Mouse (Mus musculus): ENCODE results near the gene Plcg2. TPM values are rescaled to one million over a fixed set of nuclear protein-coding genes. Genes with fewer than 3 reads are reported as not detected.

Gene Plcg2
- polyA plus RNA-seq, 1 experiment from 2014 or later: 1.2 TPM

DNA sequence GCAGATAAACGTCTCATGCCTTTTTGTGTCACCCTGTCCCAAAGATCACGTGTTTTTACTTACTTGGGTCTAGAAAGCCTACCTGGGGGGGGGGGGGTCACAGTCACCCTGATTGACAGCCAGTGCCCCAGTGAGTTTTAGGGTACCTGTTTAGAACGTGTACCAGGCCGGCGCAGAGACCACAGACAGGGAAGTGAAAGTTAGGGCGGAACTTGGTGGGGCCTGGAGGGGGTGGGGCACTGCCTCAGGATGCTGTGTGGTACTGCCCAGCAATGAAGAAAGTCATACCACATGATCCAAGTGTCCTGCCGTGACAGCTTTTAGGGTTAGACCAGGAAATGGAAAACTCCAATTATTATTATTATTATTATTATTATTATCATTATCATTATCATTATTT lies 22.3 kb upstream of the Plcg2 start:
- Histone ChIP-seq H3K9me3 (ENCODE audit: control insufficient read depth, low read length) (no peaks in the 10 kb centered on the region; the same call in 1 of the 2 replicates), H3K4me1 (ENCODE audit: control insufficient read depth, insufficient read depth, low read length) (0 out of 2 replicates have a peak, but pooled peaks cover 2% of the 10 kb centered on the region), H3K27ac (replicated peaks; ENCODE audit: low read depth, low read length) (no peak overlapping the region), H3K36me3 (ENCODE audit: control insufficient read depth, insufficient read depth, low read length) (no peaks in the 10 kb centered on the region), H3K9ac (replicated peaks; ENCODE audit: low read length) (no peak overlapping the region), H3K4me2 (ENCODE audit: low read length) (no peak overlapping the region), H3K27me3 (ENCODE audit: control insufficient read depth, insufficient read depth, low read length) (no peaks in the 10 kb centered on the region), H3K4me3 (replicated peaks; ENCODE audit: low read depth, low read length) (no peak overlapping the region)
- ATAC-seq (ENCODE audit: low FRiP score, low TSS enrichment) (no peak), DNase-seq (no peak)
- WGBS: 77% methylated on average over 7 of the region's 7 CpGs

DNA sequence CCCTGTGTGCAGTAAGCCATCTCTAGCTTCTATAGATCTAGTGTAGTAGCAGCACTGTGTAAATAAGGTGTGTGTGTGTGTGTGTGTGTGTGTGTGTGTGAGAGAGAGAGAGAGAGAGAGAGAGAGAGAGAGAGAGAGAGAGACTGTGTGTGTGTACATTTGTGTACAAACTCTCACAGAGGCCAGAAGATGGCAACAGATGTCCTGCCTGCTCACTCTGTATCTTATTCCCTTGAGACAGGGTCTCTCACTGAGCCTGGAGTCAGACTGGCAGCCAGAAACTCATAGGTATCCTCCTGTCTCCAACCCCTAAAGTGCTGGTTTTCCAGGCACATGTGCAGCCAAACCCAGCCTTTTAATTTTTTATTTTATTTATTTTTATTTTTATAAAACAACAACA lies 20.0 kb upstream of the Plcg2 start:
- no peak overlapping the region for H3K27ac ChIP-seq (replicated peaks; ENCODE audit: low read depth, low read length)
- no peaks in the 10 kb centered on the region for H3K36me3 ChIP-seq (ENCODE audit: control insufficient read depth, insufficient read depth, low read length)
- H3K4me2 ChIP-seq (ENCODE audit: low read length): no peak overlapping the region
- ATAC-seq (ENCODE audit: low FRiP score, low TSS enrichment) (no peak), DNase-seq (no peak)
- H3K9ac ChIP-seq (replicated peaks; ENCODE audit: low read length): no peak overlapping the region
- no peaks in the 10 kb centered on the region for H3K27me3 ChIP-seq (ENCODE audit: control insufficient read depth, insufficient read depth, low read length)
- H3K4me3 ChIP-seq (replicated peaks; ENCODE audit: low read depth, low read length): no peak overlapping the region
- no peaks in the 10 kb centered on the region for H3K4me1 ChIP-seq (ENCODE audit: control insufficient read depth, insufficient read depth, low read length)
- H3K9me3 ChIP-seq (ENCODE audit: control insufficient read depth, low read length): no peaks in the 10 kb centered on the region

- no peak overlapping the region for H3K4me3 ChIP-seq (replicated peaks; ENCODE audit: low read depth, low read length)
- H3K27ac ChIP-seq (replicated peaks; ENCODE audit: low read depth, low read length): no peak overlapping the region
- ATAC-seq (ENCODE audit: low FRiP score, low TSS enrichment) (no peak), DNase-seq (no peak)
- no peak overlapping the region for H3K9ac ChIP-seq (replicated peaks; ENCODE audit: low read length)
- no peaks in the 10 kb centered on the region for H3K9me3 ChIP-seq (ENCODE audit: control insufficient read depth, low read length)
- H3K4me2 ChIP-seq (ENCODE audit: low read length): no peak overlapping the region
- no peaks in the 10 kb centered on the region for H3K4me1 ChIP-seq (ENCODE audit: control insufficient read depth, insufficient read depth, low read length)
- no peaks in the 10 kb centered on the region for H3K36me3 ChIP-seq (ENCODE audit: control insufficient read depth, insufficient read depth, low read length)
- WGBS: 95% methylated on average over 9 of the region's 9 CpGs
- no peaks in the 10 kb centered on the region for H3K27me3 ChIP-seq (ENCODE audit: control insufficient read depth, insufficient read depth, low read length)
Measured at GRCm38 (mm10) chr8:117479996-117480395, 18.1 kb upstream of the Plcg2 start.

- DNase-seq (no peak), ATAC-seq (ENCODE audit: low FRiP score, low TSS enrichment) (no peak)
- Histone ChIP-seq H3K9me3 (ENCODE audit: control insufficient read depth, low read length) (no peaks in the 10 kb centered on the region), H3K9ac (replicated peaks; ENCODE audit: low read length) (no peak overlapping the region), H3K4me3 (replicated peaks; ENCODE audit: low read depth, low read length) (no peak overlapping the region), H3K27me3 (ENCODE audit: control insufficient read depth, insufficient read depth, low read length) (no peaks in the 10 kb centered on the region), H3K4me2 (ENCODE audit: low read length) (no peak overlapping the region), H3K4me1 (ENCODE audit: control insufficient read depth, insufficient read depth, low read length) (no peaks in the 10 kb centered on the region), H3K27ac (replicated peaks; ENCODE audit: low read depth, low read length) (no peak overlapping the region), H3K36me3 (ENCODE audit: control insufficient read depth, insufficient read depth, low read length) (no peaks in the 10 kb centered on the region)
- 62% methylated on average over 5 of the region's 5 CpGs for WGBS
Measured at GRCm38 (mm10) chr8:117480516-117480915, 17.6 kb upstream of the Plcg2 start.

DNA sequence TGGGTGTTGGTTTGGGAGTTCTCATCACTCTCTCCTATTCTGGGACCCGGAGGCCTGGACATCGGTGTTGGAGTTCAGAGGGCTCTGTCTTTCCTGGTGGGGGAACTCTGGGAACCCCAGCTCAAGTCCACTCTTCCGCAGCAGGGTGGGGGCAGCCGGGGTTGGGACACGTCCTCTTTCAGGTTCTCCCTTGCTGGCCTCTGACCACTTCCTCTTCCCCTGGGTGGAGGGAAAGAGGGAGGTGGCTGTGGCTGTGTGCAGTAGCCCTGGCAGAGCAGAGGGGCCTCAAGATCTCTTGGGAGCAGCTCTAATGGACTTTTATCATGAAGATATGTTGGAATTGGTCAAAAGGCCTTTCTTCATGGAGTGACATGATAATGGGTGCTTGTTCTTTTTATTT lies 16.3 kb upstream of the Plcg2 start:
- Histone ChIP-seq H3K27ac (replicated peaks; ENCODE audit: low read depth, low read length) (no peak overlapping the region), H3K27me3 (ENCODE audit: control insufficient read depth, insufficient read depth, low read length) (no peaks in the 10 kb centered on the region), H3K36me3 (ENCODE audit: control insufficient read depth, insufficient read depth, low read length) (no peaks in the 10 kb centered on the region), H3K4me2 (ENCODE audit: low read length) (no peak overlapping the region), H3K4me1 (ENCODE audit: control insufficient read depth, insufficient read depth, low read length) (no peaks in the 10 kb centered on the region), H3K4me3 (replicated peaks; ENCODE audit: low read depth, low read length) (no peak overlapping the region), H3K9me3 (ENCODE audit: control insufficient read depth, low read length) (no peaks in the 10 kb centered on the region), H3K9ac (replicated peaks; ENCODE audit: low read length) (no peak overlapping the region)
- 83% methylated on average over 5 of the region's 5 CpGs for WGBS
- no peak for DNase-seq
- ATAC-seq (ENCODE audit: low FRiP score, low TSS enrichment): no peak

- Histone ChIP-seq H3K4me2 (ENCODE audit: low read length) (no peak overlapping the region), H3K9me3 (ENCODE audit: control insufficient read depth, low read length) (no peaks in the 10 kb centered on the region), H3K4me1 (ENCODE audit: control insufficient read depth, insufficient read depth, low read length) (no peaks in the 10 kb centered on the region), H3K27me3 (ENCODE audit: control insufficient read depth, insufficient read depth, low read length) (no peaks in the 10 kb centered on the region), H3K36me3 (ENCODE audit: control insufficient read depth, insufficient read depth, low read length) (no peaks in the 10 kb centered on the region), H3K4me3 (replicated peaks; ENCODE audit: low read depth, low read length) (no peak overlapping the region), H3K27ac (replicated peaks; ENCODE audit: low read depth, low read length) (no peak overlapping the region), H3K9ac (replicated peaks; ENCODE audit: low read length) (no peak overlapping the region)
- WGBS: 87% methylated on average over 8 of the region's 8 CpGs
- DNase-seq (no peak), ATAC-seq (ENCODE audit: low FRiP score, low TSS enrichment) (no peak)
Measured at GRCm38 (mm10) chr8:117484731-117485130, 13.4 kb upstream of the Plcg2 start.

GRCm38 (mm10) chr8:117485316-117485715 lies 12.8 kb upstream of the Plcg2 start:
- 92% methylated on average over 1 of the region's 1 CpGs for WGBS
- DNase-seq (no peak), ATAC-seq (ENCODE audit: low FRiP score, low TSS enrichment) (no peak)
- Histone ChIP-seq H3K4me1 (ENCODE audit: control insufficient read depth, insufficient read depth, low read length) (no peaks in the 10 kb centered on the region), H3K9me3 (ENCODE audit: control insufficient read depth, low read length) (no peaks in the 10 kb centered on the region), H3K4me3 (replicated peaks; ENCODE audit: low read depth, low read length) (no peak overlapping the region), H3K27ac (replicated peaks; ENCODE audit: low read depth, low read length) (no peak overlapping the region), H3K36me3 (ENCODE audit: control insufficient read depth, insufficient read depth, low read length) (no peaks in the 10 kb centered on the region), H3K4me2 (ENCODE audit: low read length) (no peak overlapping the region), H3K27me3 (ENCODE audit: control insufficient read depth, insufficient read depth, low read length) (no peaks in the 10 kb centered on the region), H3K9ac (replicated peaks; ENCODE audit: low read length) (no peak overlapping the region)

GRCm38 (mm10) chr8:117488246-117489005 lies 9.7 kb upstream of the Plcg2 start:
- no peaks in the 10 kb centered on the region for H3K36me3 ChIP-seq (ENCODE audit: control insufficient read depth, insufficient read depth, low read length)
- H3K4me1 ChIP-seq (ENCODE audit: control insufficient read depth, insufficient read depth, low read length): 0 out of 2 replicates have a peak, but pooled peaks cover 4% of the 10 kb centered on the region
- WGBS: 80% methylated on average over 10 of the region's 10 CpGs
- no peaks in the 10 kb centered on the region for H3K27me3 ChIP-seq (ENCODE audit: control insufficient read depth, insufficient read depth, low read length)
- H3K27ac ChIP-seq (replicated peaks; ENCODE audit: low read depth, low read length): no peak overlapping the region
- H3K9ac ChIP-seq (replicated peaks; ENCODE audit: low read length): no peak overlapping the region
- DNase-seq (no peak), ATAC-seq (ENCODE audit: low FRiP score, low TSS enrichment) (no peak)
- no peak overlapping the region for H3K4me3 ChIP-seq (replicated peaks; ENCODE audit: low read depth, low read length)
- no peak overlapping the region for H3K4me2 ChIP-seq (ENCODE audit: low read length)
- H3K9me3 ChIP-seq (ENCODE audit: control insufficient read depth, low read length): no peaks in the 10 kb centered on the region

DNA sequence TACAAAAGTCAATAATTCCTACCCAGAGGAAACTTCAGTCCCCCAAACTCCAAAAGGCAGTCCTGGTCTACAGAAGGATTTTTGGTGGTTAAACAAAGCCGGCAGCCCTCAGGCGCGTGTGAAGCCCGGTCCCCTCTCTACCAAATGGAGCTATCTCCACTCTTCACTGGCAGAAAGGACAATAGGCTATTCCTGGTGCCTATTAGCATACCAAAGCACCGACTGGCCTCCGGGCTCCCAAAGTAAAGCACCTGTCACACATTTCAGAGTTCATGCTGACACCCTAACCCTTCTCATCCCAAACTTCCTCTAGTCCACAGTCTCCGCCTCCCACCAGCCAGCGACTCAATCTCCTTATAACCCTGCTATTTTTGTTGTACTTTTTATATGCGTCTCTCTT lies 4.5 kb upstream of the Plcg2 start:
- DNase-seq: no peak
- peaks cover 13% of the 10 kb centered on the region for H3K27me3 ChIP-seq (ENCODE audit: control insufficient read depth, insufficient read depth, low read length)
- H3K9me3 ChIP-seq (ENCODE audit: control insufficient read depth, low read length): no peaks in the 10 kb centered on the region
- H3K9ac ChIP-seq (replicated peaks; ENCODE audit: low read length): no peak overlapping the region
- H3K36me3 ChIP-seq (ENCODE audit: control insufficient read depth, insufficient read depth, low read length): no peaks in the 10 kb centered on the region
- ATAC-seq (ENCODE audit: low FRiP score, low TSS enrichment): no peak
- H3K4me1 ChIP-seq (ENCODE audit: control insufficient read depth, insufficient read depth, low read length): 0 out of 2 replicates have a peak, but pooled peaks cover 13% of the 10 kb centered on the region
- H3K4me3 ChIP-seq (replicated peaks; ENCODE audit: low read depth, low read length): no peak overlapping the region
- no peak overlapping the region for H3K27ac ChIP-seq (replicated peaks; ENCODE audit: low read depth, low read length)
- WGBS: 6% methylated on average over 9 of the region's 9 CpGs
- H3K4me2 ChIP-seq (ENCODE audit: low read length): no peak overlapping the region

Data from midbrain, embryonic 14.5 days (tissue).